Mouse (Mus musculus) liver, adult (tissue): ENCODE data around the gene Kng1.
"Not testable (repeated sequence)": the region's sequence is repeated elsewhere in the genome, so short reads cannot be mapped to it uniquely, and the experiment has no call there.

Experiments used
- GATA4 ChIP-seq: IDR thresholded peaks from 2 replicates; pipeline ENCODE4 v1.6.1; 2014; ENCODE audit warnings: mild to moderate bottlenecking, low read length; ENCODE audit not compliant: insufficient replicate concordance

Kng1 gene

DNA sequence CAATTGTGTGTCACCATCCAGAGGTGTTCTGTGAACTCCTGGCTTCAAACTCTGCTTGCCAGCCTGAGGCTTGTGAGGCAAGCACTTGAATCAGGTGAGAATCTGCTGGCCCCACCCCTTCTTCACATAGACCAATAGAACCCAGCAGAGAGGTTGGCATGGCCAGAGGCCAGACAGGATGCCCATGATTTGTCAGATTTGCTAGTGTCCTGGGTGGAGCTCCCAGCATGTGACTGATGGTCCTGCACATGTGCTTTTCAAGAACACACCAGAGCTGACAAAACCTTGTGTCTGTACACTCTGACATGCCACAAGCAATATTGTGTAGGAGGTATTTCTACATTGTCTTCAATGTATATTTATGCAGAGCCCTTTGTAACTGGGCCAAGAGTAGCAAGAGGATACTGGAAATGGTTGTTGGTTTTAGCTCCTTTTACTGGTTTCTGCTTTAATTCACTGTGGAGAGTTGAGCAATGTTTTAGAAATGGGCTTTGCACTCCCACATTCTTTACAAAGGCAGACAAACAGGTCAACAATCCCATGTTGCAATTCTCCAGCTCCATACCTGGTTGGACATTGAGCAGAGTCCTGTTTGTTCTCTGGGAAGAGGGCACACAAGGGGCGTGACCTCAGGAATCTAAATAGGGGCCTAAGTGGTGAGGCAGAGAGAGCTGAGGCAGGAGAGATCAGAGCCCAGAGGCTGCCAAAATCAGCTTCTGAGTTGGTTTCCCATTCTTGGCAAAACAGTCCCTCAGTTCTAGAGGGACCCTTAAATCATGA, at the start of gene Kng1:
TSS of gene Kng1 (plus strand) at position 198 of the 780 bp plus-strand sequence.
- TF ChIP-seq GATA4 = not testable (repeated sequence)

DNA sequence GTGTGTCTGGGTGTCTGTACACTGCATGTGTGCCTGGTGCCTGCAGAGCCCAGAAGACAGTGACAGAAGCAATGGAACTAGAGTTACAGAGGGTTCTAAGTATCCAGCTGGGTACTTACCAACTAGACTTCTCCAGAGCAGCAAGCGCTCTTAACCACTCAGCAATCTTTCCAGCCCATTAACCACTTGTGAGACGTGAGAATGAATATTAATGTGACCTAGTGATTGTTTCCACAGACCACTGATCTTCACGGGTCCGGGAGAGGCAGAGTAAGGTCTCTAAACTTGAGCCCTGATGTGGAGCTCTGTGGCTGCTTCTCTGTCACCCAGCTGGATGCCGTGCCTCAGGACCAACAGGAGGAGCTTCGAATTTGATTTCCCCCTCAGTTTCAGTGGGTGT, 32.6 kb upstream of the Kng1 start:
- TF ChIP-seq GATA4 = no peak

DNA sequence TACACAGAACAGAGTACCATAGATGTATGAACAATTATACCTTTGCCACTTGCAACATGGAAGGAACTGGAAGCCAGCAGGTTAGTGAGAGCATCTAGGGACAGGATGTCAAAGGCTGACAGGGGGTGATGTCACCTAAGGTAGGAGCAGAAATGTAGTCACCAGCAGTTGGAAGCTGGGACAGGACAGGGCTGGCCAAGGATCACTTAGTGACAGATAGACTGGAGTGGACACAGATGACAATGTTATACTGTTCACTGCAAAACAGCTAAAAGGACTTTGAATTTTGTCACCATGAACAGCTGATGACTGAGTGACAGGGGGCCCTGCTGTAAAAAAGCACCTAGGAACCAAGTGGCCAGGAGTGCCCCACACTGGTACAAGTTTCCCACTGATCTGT, 31.1 kb upstream of the Kng1 start:
- no peak for TF ChIP-seq GATA4

DNA sequence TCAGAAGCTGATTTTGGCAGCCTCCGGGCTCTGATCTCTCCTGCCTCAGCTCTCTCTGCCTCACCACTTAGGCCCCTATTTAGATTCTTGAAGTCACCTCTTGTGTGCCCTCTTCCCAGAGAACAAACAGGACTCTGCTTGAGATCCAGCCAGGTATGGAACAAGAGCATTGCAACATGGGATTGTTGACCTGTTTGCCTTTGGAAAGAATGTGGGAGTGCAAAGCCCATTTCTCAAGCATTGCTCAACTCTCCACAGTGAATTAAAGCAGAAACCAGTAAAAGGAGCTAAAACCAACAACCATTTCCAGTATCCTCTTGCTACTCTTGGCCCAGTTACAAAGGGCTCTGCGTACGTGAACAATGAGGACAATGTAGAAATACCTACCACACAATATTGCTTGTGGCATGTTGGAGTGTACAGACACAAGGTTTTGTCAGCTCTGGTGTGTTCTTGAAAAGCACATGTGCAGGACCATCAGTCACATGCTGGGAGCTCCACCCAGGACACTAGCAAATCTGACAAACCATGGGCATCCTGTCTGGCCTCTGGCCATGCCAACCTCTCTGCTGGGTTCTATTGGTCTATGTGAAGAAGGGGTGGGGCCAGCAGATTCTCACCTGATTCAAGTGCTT, 28.6 kb upstream of the Kng1 start, which contains the start of gene Kng2:
TSS of gene Kng2 (minus strand) at position 517 of the 635 bp plus-strand sequence.
- not testable (repeated sequence) for TF ChIP-seq GATA4

DNA sequence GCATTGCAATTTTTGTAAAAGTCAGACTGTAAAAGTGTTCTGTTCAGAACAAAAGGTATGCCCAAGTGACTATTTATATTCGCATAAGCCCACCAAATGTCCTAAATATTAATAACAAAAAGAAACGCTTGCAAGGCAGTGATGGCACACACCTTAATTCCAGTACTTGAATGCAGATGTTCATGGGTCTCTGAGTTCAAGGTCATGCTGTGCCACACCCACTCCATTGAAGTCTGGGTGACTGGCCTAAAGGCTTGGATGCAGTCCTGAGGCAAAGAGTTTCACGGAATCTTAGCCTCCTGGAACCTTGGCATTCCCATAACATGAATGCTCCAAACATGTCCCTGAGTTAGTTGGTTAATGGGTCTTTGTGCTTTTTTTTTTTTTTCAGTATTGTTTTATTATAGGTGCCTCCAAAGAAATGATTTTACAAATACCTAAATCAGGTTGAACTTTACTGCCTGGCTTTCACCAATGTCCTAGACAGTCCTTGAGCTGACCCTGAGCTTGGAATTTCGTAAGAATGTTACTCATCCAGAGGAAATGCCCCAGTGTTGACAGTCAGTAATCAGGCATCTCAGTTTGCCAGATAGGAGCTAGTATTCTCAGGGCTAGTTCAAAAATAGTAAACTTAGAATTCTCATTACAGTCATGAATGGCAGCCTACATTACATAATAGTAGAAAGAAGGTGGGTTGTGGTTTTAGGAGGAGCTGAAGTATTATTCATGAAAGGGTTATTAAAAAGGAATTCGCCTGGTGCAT, 26.8 kb upstream of the Kng1 start:
- TF ChIP-seq GATA4 = peak; percentile 52; the same call in 1 of the 2 replicates

DNA sequence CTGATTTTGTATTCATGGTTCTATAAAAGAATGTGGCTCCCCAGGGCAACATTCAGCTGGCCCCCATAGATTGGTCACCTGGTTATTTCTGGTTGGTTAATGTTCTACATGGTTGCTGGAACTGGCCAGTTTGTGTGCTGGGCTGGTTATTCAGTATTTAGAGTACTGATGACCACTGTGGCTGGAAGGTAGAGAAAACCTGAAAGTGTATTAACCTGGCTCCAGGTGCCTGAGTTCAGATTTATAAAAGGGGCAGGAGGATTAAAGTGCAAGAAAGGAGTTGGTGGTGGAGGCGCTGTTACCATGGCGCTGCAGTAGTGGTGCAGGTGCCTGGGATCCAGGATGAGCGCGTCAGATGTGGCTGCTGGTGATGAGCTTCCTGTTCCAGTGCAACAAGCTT, 24.0 kb upstream of the Kng1 start:
- no peak for TF ChIP-seq GATA4

DNA sequence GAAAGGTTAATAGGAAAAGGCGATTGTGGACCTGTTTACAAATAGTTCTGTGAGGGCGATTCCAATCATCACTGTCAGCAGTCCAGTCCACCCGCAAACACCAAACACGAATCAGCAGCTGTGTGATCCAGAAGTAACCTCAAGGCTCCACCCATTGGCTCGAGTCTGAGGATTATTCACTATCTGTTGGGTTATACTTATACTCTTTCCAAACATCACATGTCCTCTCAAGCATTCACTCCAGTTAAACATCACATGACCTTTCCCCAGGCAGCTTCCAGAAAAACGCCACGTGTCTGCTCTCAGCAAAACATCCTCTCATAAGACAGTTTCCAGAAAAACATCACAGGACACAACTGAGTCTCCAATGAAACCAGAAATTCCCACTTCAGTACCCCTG, 19.9 kb upstream of the Kng1 start:
- no peak for TF ChIP-seq GATA4

DNA sequence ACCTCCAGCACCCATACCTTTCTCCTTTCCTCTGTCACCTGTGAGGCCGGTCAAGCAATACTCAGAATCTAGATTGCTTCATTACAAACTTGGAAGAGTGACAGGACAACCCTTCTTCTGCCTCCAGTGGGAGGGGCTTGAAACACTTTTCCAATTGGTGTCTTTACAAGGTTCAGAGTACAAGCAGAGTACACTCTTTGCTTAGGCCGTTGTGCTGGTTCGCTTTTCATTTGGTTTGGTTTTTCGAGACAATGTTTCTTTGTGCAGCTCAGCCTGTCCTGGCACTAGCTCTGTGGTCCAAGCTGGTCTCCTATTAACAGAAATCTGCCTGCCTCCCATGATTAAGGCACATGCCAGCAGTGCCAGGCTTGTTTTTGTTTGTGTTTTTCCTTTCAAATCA, 18.4 kb upstream of the Kng1 start:
- no peak for TF ChIP-seq GATA4

DNA sequence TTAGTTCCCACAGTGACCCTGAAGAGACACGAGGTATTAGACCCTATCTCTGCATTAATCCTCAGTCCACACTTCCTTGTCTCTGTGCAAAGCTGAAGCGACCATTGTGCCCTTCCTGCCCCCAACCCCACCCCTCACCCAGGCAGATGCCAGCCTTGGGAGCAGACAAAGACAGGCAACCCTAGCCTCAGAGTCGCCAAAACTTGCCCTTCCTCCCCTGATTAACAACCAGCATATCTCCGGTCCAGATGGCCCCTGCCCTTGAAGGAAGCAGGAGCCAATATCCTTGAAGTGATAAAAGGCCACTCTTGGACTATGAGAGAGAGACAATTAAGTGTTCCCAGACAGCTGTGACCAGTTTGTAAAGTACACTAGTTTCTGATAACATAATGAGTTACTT, 16.8 kb upstream of the Kng1 start:
- TF ChIP-seq GATA4 = no peak

DNA sequence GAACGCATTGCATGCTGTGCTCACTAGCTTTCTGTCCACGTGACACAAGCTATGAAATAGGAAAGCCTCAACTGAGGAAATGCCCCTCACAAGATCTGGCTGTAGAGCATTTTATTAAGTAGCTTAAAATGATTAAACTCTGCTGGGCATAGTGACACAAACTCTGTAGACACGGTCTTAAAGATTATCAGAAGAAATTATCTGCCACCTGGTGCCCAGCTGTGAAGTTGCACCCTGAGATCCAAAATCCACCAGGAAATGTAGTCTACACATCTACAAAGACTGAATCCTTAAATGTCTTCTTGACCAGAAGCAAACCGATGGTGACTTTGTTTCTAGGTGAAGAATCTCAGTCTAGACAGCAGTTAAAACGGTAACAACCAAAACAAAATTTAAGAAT, 11.3 kb upstream of the Kng1 start:
- no peak for TF ChIP-seq GATA4

DNA sequence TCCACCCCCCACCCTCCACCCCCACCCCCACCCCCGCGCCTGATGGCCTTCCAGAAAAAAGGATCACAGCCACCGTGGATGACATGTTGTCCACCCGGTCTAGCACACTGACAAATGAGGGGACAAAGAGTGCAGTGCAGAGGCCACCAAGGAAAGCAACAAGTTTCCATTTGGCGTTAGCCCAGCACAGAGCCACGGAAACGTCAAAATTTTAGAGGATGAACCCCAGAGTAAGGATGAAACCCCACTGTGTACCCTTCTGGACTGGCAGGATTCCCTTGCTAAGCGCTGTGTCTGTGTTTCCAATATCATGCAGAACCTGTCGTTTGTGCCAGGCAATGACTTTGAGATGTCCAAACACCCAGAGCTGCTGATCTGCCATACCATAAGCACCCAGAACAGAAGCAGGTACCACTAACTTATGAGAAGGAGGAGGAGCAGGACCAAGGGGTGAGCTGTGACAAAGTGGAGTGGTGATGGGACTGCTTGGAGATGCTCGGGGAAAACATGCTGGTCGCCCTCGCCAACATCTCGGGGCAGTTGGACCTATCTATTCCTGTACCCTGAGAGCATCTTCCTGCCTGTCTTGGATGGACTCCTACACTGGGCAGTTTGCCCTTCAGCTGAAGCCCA, 35.8 kb downstream of the Kng1 start:
- TF ChIP-seq GATA4 = no peak

DNA sequence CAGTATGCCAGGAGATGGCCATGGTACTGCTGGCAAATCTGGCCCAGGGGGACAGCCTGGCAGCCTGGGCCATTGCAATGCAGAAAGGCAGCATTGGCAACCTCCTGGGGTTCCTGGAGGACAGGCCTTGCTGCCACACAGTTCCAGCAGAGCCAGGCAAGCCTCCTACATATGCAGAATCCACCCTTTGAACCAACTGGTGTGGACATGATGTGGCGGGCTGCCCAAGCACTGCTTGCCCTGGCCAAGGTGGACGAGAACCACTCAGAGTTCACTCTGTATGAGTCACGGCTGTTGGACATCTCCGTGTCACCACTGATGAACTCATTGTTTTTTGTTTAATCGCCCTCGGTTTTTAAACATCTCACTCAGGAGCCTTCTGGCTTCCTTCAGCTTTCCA, 36.5 kb downstream of the Kng1 start:
- no peak for TF ChIP-seq GATA4

DNA sequence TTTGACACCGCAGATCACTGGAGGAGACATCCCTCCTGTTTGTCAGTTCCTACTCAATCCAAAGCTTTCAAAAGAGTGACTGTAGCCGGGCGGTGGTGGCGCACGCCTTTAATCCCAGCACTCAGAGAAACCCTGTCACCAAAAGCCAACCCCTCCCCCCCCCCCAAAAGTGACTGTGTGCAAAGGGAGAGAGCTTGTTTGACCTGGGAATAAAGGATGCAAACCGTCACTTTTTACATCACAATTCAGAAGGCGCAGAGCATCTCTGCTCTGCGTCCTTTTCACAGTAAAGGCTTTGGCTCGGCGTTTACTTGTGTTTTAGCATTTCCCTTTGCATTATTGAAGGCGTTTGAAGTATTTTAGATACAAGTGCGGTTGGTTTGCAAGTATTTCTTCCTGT, 42.0 kb downstream of the Kng1 start:
- no peak for TF ChIP-seq GATA4

DNA sequence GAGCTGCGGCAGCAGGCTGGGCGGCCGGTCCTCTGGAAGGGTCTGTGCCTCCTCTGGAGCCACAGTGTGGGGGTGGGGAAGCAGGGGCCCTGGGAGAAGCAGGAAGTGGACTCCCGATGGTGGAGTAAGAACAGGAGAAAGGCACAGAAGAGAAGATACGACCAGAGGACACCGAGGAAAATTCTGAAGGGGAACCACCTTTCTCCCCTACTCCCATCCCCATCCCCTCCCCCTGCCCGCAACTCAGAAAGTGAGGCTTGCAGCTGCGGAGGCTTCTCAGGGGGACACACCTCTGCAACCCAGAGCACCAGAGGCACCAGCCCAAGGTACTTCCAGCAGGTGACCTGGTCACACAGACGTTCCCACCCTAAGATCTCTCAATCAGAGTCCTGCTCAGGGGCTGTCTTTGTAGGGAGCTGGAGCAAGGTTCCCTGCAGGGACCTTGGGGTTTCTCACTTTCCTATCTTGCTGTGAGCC, 42.5 kb downstream of the Kng1 start:
- TF ChIP-seq GATA4 = no peak

DNA sequence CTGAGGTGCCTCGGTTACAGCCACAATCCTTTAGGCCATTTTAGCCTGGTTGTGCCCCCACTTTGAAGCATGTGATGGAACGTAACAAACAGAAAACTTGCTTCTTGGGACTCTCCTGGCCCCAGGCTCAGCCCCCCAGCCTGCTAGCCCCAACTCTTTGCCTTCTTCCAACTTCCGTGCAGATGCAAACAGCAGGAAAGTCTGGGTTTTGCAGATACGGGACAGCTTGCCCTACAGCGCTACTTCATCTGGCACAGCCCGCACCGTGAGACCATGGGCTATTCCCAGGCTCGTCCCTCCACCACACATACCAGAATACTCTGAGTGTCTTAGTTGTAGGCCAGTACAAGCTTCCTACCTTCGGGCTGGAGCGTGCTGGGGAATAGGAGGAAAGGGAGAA, 42.9 kb downstream of the Kng1 start:
- TF ChIP-seq GATA4 = no peak

DNA sequence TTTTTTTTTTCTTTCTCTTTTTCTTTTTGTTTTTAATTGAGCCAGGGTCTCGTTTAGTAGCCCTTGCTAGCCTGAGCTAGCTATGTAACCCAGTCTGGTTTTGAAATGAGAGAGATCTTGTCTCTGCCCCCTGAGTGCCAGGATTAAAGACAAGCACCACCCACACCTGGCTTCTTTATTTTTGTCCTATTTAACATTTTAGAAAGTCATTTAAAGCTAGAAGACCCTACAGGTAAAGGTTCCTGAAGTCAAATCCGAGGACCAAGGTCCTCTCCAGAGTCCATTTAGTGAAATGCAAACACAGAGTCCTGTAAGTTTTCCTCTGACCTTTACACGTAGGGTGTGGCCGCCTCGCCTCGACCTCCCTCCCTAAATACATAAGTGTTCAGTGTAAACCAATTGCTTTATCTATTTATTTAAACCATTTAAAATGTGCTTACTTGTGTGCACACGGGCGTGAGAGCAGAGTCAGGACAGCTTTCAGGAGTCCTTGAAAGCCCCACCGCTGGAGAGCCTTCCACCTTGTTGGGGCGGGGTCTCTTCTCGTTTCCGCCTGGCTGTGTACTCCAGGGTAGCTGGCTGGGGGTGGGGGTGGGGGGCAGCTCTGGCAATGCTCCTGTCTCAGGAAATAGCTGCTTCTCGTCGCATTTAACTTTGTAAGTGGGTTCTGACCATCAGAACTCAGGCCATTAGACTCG, 44.8 kb downstream of the Kng1 start:
- no peak for TF ChIP-seq GATA4
